Mouse (Mus musculus): ENCODE results near the gene Nabp2. TPM values are rescaled to one million over a fixed set of nuclear protein-coding genes. Genes with fewer than 3 reads are reported as not detected.

Gene Nabp2
- total and polyA plus RNA-seq, 3 experiments: 40.3 to 123 (median 43.7) TPM

- TF ChIP-seq USF1 (IDR thresholded peaks at IDR 0.05; ENCODE audit: low read depth, low read length): no peak
- no peak for TF ChIP-seq UBTF (IDR thresholded peaks at IDR 0.05; ENCODE audit: low read depth, low read length)
- TF ChIP-seq GABPA (IDR thresholded peaks at IDR 0.05; ENCODE audit: insufficient replicate concordance, low read depth, low read length): no peak
- no peak for TF ChIP-seq MYC (IDR thresholded peaks at IDR 0.05; ENCODE audit: low read depth, low read length)
- no peak for TF ChIP-seq JUN (IDR thresholded peaks at IDR 0.05; ENCODE audit: insufficient read depth, low read depth, low read length)
- no peak for TF ChIP-seq RCOR1 (conservative IDR thresholded peaks at IDR 0.05; ENCODE audit: low read depth, low read length)
- TF ChIP-seq MEF2A (IDR thresholded peaks at IDR 0.05; ENCODE audit: borderline replicate concordance, low read depth, low read length): no peak
- no peak for TF ChIP-seq HCFC1 (IDR thresholded peaks at IDR 0.05; ENCODE audit: low read depth, low read length)
- TF ChIP-seq NELFE (IDR thresholded peaks at IDR 0.05; ENCODE audit: low read depth, low read length): no peak
- no peak for TF ChIP-seq ZMIZ1 (IDR thresholded peaks at IDR 0.05; ENCODE audit: low read depth, low read length)
- no peak for TF ChIP-seq RAD21 (IDR thresholded peaks at IDR 0.05; ENCODE audit: low read depth, low read length)
- no peak for TF ChIP-seq MXI1 (IDR thresholded peaks at IDR 0.05; ENCODE audit: low read depth, low read length)
- no peak for TF ChIP-seq TBP (conservative IDR thresholded peaks at IDR 0.05; ENCODE audit: low read depth, low read length)
- no peak for TF ChIP-seq POLR2AphosphoS2 (IDR thresholded peaks at IDR 0.05; ENCODE audit: low read depth, low read length)
- Histone ChIP-seq H3K36me3 (replicated peaks in 1 of 2; ENCODE audit: control insufficient read depth in 1 of 2, insufficient read depth in 1 of 2, low read length in 1 of 2) (peaks cover 37 to 51% of the 10 kb centered on the region in 2 experiments), H3K4me3 (replicated peaks in 1 of 3; ENCODE audit: low read depth in 2 of 3, low read length in 2 of 3, poor library complexity in 1 of 3) (peak overlapping the region; percentile 83 to 89 (median 84)), H3K27me3 (replicated peaks) (no peaks in the 10 kb centered on the region), H3K9me3 (replicated peaks; ENCODE audit: low read length) (no peaks in the 10 kb centered on the region), H3K4me2 (ENCODE audit: insufficient read depth, low read depth, poor library complexity, severe bottlenecking) (peak overlapping the region; percentile 86; the same call in 1 of the 2 replicates), H3K4me1 (ENCODE audit: control insufficient read depth in 1 of 2, insufficient read depth in 2 of 2) (peaks cover 14 to 31% of the 10 kb centered on the region in 2 experiments), H3K27ac (ENCODE audit: insufficient read depth, low read depth) (0 out of 2 replicates have a peak overlapping the region, but pooled peaks have one; percentile 8), H3K79me2 (replicated peaks; ENCODE audit: control insufficient read depth, extremely low read depth, insufficient read depth, poor library complexity, severe bottlenecking) (peaks cover 25% of the 10 kb centered on the region), H3K9ac (ENCODE audit: insufficient read depth, low read depth) (peak overlapping the region; percentile 97)
- in situ Hi-C loops (cut with MboI; ENCODE audit: low pct_ligation_motif_present, low pct_unique_long_range_greater_than_20kb, low sequenced_read_pairs) (no loop called here), dilution Hi-C loops (cut with MboI; ENCODE audit: extremely low pct_ligation_motif_present, extremely low pct_unique_long_range_greater_than_20kb, low sequenced_read_pairs) (no loop called here)
- DNase-seq (ENCODE audit: extremely low read depth): no peak
Observed at GRCm38 (mm10) chr10:128378462-128378861, 32.8 kb downstream of the Nabp2 start.

GRCm38 (mm10) chr10:128377940-128378448 is 33.3 kb downstream of the Nabp2 start:
- H3K9me3 ChIP-seq (replicated peaks; ENCODE audit: low read length): no peaks in the 10 kb centered on the region
- DNase-seq (ENCODE audit: extremely low read depth): no peak
- in situ Hi-C loops (cut with MboI; ENCODE audit: low pct_ligation_motif_present, low pct_unique_long_range_greater_than_20kb, low sequenced_read_pairs): no loop called here
- H3K4me1 ChIP-seq (ENCODE audit: control insufficient read depth in 1 of 2, insufficient read depth in 2 of 2): peaks cover 14 to 36% of the 10 kb centered on the region in 2 experiments
- TF ChIP-seq RAD21 (IDR thresholded peaks at IDR 0.05; ENCODE audit: low read depth, low read length) (no peak), ELF1 (IDR thresholded peaks at IDR 0.05; ENCODE audit: low read depth, low read length) (no peak), MAX (IDR thresholded peaks at IDR 0.05; ENCODE audit: low read length) (no peak), ETS1 (conservative IDR thresholded peaks at IDR 0.05; ENCODE audit: low read depth, low read length) (no peak)
- H3K27me3 ChIP-seq (replicated peaks): no peaks in the 10 kb centered on the region
- dilution Hi-C loops (cut with MboI; ENCODE audit: extremely low pct_ligation_motif_present, extremely low pct_unique_long_range_greater_than_20kb, low sequenced_read_pairs): no loop called here
- peak overlapping the region; percentile 97 for H3K9ac ChIP-seq (ENCODE audit: insufficient read depth, low read depth)
- H3K36me3 ChIP-seq (replicated peaks in 1 of 2; ENCODE audit: control insufficient read depth in 1 of 2, insufficient read depth in 1 of 2, low read length in 1 of 2): peaks cover 32 to 47% of the 10 kb centered on the region in 2 experiments
- 0 out of 2 replicates have a peak overlapping the region, but pooled peaks have one; percentile 8 for H3K27ac ChIP-seq (ENCODE audit: insufficient read depth, low read depth)
- H3K4me3 ChIP-seq (replicated peaks in 1 of 3; ENCODE audit: low read depth in 2 of 3, low read length in 2 of 3, poor library complexity in 1 of 3): peak overlapping the region; percentile 83 to 89 (median 84)
- peak overlapping the region; percentile 86 for H3K4me2 ChIP-seq (ENCODE audit: insufficient read depth, low read depth, poor library complexity, severe bottlenecking)
- peaks cover 25% of the 10 kb centered on the region for H3K79me2 ChIP-seq (replicated peaks; ENCODE audit: control insufficient read depth, extremely low read depth, insufficient read depth, poor library complexity, severe bottlenecking)
